Mouse (Mus musculus) brain, embryonic 14.5 days (tissue): ENCODE results near the gene Rbm47. TPM values are rescaled to one million over a fixed set of nuclear protein-coding genes. Genes with fewer than 3 reads are reported as not detected.
"Not testable (repeated sequence)": the region's sequence is repeated elsewhere in the genome, so short reads cannot be mapped to it uniquely, and the experiment has no call there.

Experiments used
- DNase-seq: peaks from one replicate; pipeline ENCODE4 v3.0.0-alpha.2; 2011; ENCODE audit warnings: low read depth
- CTCF ChIP-seq: fragments of 200-500 bp; IDR thresholded peaks from 2 replicates; pipeline ENCODE4 v1.5.1; 2012; ENCODE audit warnings: inconsistent platforms, mild to moderate bottlenecking, moderate library complexity, borderline replicate concordance; ENCODE audit not compliant: insufficient read depth, insufficient read length; ENCODE audit errors: extremely low read depth
- POLR2A ChIP-seq: fragments of 200-500 bp; IDR thresholded peaks from 2 replicates; pipeline ENCODE4 v1.6.1; 2012; ENCODE audit warnings: mild to moderate bottlenecking, inconsistent platforms, borderline replicate concordance; ENCODE audit not compliant: poor library complexity, insufficient read depth, insufficient read length, severe bottlenecking; ENCODE audit errors: extremely low read depth
- polyA plus RNA-seq: library from polyadenylated mRNA; depleted of rRNA; stranded (reverse); fragments of >200 nt; gene quantifications from 2 replicates; pipeline ENCODE4 v1.2.3, GENCODE M21; 2012; rRNA removed

Gene Rbm47
- polyA plus RNA-seq, 1 experiment: 3.7 TPM

DNA sequence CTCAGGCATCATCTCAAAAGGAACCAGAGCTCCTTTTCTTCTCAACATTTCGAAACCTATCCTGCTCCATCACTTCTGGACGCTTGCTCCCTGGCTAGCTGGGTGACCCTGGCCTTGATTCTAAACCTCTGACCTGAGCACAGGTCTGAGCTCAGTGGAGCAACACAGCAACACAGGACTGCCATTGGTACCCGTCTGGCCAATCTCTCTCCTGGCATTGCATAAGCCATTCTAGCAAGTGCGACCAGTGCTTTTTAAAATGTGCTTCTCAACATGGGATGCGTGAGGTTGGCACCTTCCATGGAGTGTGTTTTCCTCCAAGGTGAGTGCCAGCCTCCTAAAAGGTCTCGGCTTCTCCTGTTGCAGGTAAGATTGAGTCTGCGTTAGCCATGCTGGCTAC is 173.8 kb downstream of the Rbm47 start:
- no peak for DNase-seq
- TF ChIP-seq CTCF (no peak), POLR2A (no peak)

DNA sequence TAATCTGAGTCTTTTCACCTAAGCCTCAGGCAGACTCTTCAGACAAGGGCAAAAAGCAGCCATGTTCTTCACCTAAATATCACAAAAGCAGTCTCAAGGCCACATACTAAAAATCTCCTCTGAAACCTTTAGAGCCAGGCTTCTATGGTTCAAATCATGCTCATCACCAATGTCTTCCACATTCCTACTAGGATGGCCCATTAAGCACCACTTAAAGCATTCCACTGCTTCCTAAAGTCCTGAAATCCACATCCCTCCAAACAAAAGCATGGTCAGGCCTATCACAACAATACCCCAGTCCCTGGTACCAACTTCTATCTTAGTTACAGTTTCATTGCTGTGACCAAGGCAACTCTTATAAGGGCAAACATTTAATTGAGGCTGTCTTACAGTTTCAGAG is 175.1 kb downstream of the Rbm47 start:
- DNase-seq: no peak
- TF ChIP-seq POLR2A (no peak), CTCF (no peak)

DNA sequence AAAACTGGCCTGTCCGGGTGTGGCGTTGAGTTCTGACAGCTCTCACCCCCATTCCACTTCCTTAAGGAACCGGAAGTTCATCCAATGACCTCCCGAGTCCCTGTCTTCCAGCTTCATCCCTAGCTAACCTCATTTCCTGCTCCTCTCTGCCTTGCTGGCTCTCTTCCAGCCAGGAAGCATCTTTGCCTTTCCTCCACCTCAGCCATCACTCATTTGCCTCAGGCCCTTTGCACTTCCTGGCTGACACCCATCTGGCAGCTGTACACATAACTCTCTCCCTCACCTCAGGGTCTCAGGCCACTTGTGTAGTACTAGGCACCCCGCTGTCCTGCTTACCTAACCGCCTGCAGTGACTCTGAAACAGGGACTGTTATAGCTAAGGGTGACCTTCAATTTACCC is 178.3 kb downstream of the Rbm47 start:
- no peak for TF ChIP-seq CTCF
- no peak for TF ChIP-seq POLR2A
- no peak for DNase-seq

DNA sequence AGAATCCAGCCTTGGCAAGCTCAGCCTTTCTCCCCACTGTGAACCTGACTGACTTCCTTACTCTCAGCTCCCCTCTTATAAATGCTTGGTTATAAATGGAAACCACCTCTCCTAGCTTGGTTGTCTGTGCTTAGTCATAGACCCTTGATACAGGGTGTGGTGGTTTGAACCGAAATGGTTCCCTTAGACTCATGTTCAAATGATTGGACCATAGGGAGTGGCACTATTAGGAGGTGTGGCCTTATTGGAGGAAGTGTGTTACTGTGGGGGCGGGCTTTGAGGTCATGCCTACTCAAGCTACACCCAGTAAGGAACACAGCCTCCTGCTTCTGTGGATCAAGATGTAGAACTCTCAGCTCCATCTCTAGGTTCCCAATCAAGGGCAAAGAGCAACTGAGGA is 181.7 kb downstream of the Rbm47 start:
- TF ChIP-seq POLR2A: no peak
- TF ChIP-seq CTCF: no peak
- DNase-seq: no peak

DNA sequence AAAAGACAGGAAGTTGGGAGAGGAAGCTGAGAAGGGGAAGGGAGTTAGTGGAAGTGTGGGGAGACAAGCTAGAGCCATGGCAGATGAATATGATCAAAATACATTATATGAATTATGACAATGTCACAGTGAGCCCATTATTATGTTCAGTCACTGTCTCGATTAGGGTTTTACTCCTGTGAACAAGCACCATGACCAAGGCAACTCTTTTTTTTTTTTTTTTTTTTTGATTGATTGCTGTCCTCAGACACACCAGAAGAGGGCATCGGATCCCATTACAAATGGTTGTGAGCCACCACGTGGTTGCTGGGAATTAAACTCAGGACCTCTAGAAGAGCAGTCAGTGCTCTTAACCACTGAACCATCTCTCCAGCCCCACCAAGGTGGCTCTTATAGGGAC is 185.9 kb downstream of the Rbm47 start:
- DNase-seq: not testable (repeated sequence)

DNA sequence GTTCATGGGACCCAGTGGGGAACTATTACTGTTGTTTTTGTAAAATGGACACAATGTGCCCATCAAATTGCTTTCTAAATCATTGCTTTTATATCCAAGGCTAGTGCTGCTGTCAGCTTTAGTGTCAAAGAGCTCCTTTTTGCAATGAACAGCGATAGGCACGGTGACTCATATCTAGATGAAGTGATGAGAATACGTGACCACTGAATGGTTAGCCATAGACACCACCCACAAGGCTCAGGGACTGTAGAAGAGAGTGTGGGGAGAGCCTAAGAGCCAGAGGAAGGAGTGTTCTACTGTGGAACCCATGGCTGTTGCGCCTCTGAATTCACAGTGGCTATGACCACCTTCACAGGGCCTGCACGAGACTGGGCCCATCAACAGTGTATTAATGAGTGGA is 186.5 kb downstream of the Rbm47 start:
- TF ChIP-seq CTCF (no peak), POLR2A (no peak)
- no peak for DNase-seq

DNA sequence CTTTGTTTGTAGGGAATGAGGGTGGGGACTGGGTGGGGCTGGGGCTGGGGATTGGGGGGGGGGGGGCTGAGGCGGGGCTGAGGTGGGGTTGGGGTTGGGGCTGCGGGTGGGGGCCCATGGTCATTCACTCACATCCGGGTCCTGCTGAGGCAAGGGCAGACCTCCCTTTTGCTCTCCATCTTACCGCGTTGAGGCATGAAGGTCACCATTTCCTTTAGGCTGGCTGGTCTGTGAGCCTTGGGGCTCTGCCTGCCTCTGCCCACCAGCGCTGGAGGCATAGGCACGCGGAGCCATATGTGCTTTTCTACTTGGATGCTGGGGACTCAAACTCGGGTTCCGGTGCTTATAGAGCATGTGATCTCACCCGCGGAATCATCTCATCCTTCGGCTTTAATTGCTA is 197.2 kb downstream of the Rbm47 start:
- TF ChIP-seq CTCF (no peak), POLR2A (no peak)
- DNase-seq: no peak

DNA sequence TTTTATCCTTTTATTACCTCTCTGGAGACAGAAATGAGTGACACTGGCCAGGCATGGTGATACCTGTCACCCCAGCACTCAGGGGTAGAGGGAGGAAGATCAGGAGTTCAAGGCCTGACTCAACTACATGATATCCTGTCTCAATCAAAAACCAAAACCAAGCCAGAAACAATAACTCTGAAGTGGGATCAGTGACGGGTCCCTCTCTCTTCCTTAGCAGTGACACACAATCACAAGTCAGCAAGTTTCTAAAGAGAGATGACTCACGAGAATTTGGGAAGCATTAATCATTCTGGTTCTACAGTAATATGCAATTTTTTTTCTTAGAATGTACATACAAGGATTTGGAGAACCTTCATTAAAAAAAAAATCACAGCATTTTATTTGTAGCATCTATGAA is 199.7 kb downstream of the Rbm47 start:
- no peak for DNase-seq
- TF ChIP-seq POLR2A (no peak), CTCF (no peak)

DNA sequence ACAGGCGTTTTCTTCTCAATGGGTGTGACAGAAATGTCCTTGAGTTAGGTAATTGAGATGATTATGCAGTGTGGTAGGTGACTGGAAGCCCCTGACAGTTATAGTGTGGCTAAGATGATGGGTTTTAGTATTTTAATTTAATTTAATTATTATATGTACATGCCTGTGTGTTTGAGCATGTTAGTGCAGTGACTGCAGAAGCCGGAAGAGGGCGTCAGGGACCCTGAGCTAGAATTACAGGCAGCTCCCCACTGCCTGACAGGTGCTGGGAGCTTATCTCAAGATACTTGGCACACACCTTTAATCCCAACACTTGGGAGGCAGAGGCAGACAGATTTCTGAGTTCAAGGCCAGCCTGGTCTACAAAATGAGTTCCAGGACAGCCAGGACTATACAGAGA is 204.9 kb downstream of the Rbm47 start:
- TF ChIP-seq POLR2A (no peak), CTCF (no peak)
- DNase-seq: no peak

DNA sequence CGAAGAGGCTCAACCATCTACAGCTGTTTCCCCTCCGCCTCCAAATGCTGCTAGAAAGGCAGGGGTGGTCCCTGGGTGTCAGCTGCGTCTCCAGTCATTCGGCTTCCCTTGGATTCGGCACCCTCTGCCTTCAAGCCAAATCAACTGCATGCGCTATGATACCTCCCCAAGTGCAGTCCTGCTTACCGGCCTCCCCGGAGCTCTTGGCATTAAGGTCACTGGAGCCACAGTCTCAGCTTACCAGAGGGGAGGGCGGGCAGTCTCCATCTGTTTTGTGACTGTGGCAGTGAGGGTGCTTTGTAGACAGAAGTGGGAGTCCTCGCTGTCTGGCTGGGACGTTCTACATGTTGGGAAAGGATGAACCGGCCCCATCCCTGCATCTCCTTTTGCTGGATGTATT is 205.8 kb downstream of the Rbm47 start:
- TF ChIP-seq POLR2A (no peak), CTCF (no peak)
- no peak for DNase-seq

Other genes starting within 250 kb of the Rbm47 start
- gene Chrna9, start 238.2 kb downstream of the Rbm47 start, polyA plus RNA-seq: not detected in 2 replicates
- gene 9130230L23Rik, start 168.8 kb downstream of the Rbm47 start, polyA plus RNA-seq: 0.10 TPM in 1 of 2 replicates, not detected in the other
- gene Nsun7, start 86.8 kb upstream of the Rbm47 start, polyA plus RNA-seq: 4.0 and 5.0 TPM in 2 replicates